Mouse (Mus musculus) CH12.LX (cell line): Measurements from ENCODE around the gene Extl2. TPM values are rescaled to one million over a fixed set of nuclear protein-coding genes. Genes with fewer than 3 reads are reported as not detected.
A peak's percentile ranks its signal among the peaks of the same experiment; 100 is the strongest.

ENCODE experiments used
- DNase-seq: peaks from one replicate; pipeline ENCODE4 v3.0.0-alpha.2; 2013; ENCODE audit errors: extremely low read depth
- H3K27ac ChIP-seq: 2 replicates; pipeline ENCODE4 v1.5.1; 2012; ENCODE audit warnings: low read depth, mild to moderate bottlenecking, control low read depth, moderate library complexity; ENCODE audit not compliant: insufficient read depth
- H3K27me3 ChIP-seq: replicated peaks from 2 replicates; pipeline ENCODE3; 2012; ENCODE audit warnings: inconsistent platforms
- H3K36me3 ChIP-seq, 2 experiments: replicated peaks in 1 of 2; 2 replicates each; pipeline versions ENCODE3 to v1.6.1; 2012; ENCODE audit warnings: inconsistent platforms in 1 of 2, low read length in 1 of 2, mild to moderate bottlenecking in 1 of 2, mixed read lengths in 1 of 2, moderate library complexity in 1 of 2; ENCODE audit not compliant: control insufficient read depth in 1 of 2, insufficient read depth in 1 of 2
- H3K4me1 ChIP-seq, 2 experiments: 2 replicates each; pipeline ENCODE4 v1.6.1; 2012; ENCODE audit warnings: inconsistent platforms in 1 of 2, moderate library complexity in 1 of 2; ENCODE audit not compliant: insufficient read depth in 2 of 2, control insufficient read depth in 1 of 2
- H3K4me2 ChIP-seq: 2 replicates; pipeline ENCODE4 v1.6.1; 2012; ENCODE audit warnings: low read depth, mild to moderate bottlenecking, control low read depth; ENCODE audit not compliant: poor library complexity, insufficient read depth, severe bottlenecking
- H3K4me3 ChIP-seq, 3 experiments: fragments of 150-350 bp in 1 of 3; sonication (generic) in 1 of 3; replicated peaks in 1 of 3; 2 replicates each; pipeline versions ENCODE3 to v1.5.1; 2011 to 2012; ENCODE audit warnings: low read depth in 2 of 3, low read length in 2 of 3, mild to moderate bottlenecking in 2 of 3, moderate library complexity in 2 of 3, control low read depth in 1 of 3, improper control_type of control experiment in 1 of 3, inconsistent platforms in 1 of 3, mixed read lengths in 1 of 3; ENCODE audit not compliant: poor library complexity in 1 of 3
- H3K79me2 ChIP-seq: replicated peaks from 2 replicates; pipeline ENCODE4 v1.6.1; 2012; ENCODE audit warnings: mild to moderate bottlenecking, moderate library complexity; ENCODE audit not compliant: control insufficient read depth, poor library complexity, insufficient read depth, severe bottlenecking; ENCODE audit errors: extremely low read depth
- H3K9ac ChIP-seq: 2 replicates; pipeline ENCODE4 v1.6.1; 2012; ENCODE audit warnings: low read depth, mild to moderate bottlenecking, control low read depth, moderate library complexity; ENCODE audit not compliant: insufficient read depth
- H3K9me3 ChIP-seq: replicated peaks from 2 replicates; pipeline ENCODE3; 2012; ENCODE audit warnings: low read length, inconsistent platforms, mixed read lengths
- CHD1 ChIP-seq: IDR thresholded peaks from 2 replicates; pipeline ENCODE4 v1.6.1; 2012; ENCODE audit warnings: low read depth, low read length, improper control_type of control experiment, inconsistent platforms
- E2F4 ChIP-seq: IDR thresholded peaks from 2 replicates; pipeline ENCODE4 v1.6.1; 2011; ENCODE audit warnings: low read depth, low read length, improper control_type of control experiment; ENCODE audit not compliant: insufficient replicate concordance
- EP300 ChIP-seq: IDR thresholded peaks from 2 replicates; pipeline ENCODE4 v1.6.1; 2011; ENCODE audit warnings: low read length, improper control_type of control experiment
- JUND ChIP-seq: conservative IDR thresholded peaks from 2 replicates; pipeline ENCODE4 v1.6.1; 2011; ENCODE audit warnings: low read depth, low read length, improper control_type of control experiment
- MAZ ChIP-seq: IDR thresholded peaks from 2 replicates; pipeline ENCODE4 v1.6.1; 2012; ENCODE audit warnings: low read depth, mild to moderate bottlenecking, inconsistent platforms, low read length, improper control_type of control experiment, moderate library complexity
- MYC ChIP-seq: IDR thresholded peaks from 2 replicates; pipeline ENCODE4 v1.6.1; 2011; ENCODE audit warnings: low read depth, mild to moderate bottlenecking, improper control_type of control experiment, low read length
- POLR2AphosphoS2 ChIP-seq: IDR thresholded peaks from 2 replicates; pipeline ENCODE4 v1.6.1; 2011; ENCODE audit warnings: low read depth, low read length, improper control_type of control experiment
- RAD21 ChIP-seq: IDR thresholded peaks from 2 replicates; pipeline ENCODE4 v1.6.1; 2011; ENCODE audit warnings: low read depth, mild to moderate bottlenecking, low read length, improper control_type of control experiment, moderate library complexity
- RCOR1 ChIP-seq: conservative IDR thresholded peaks from 2 replicates; pipeline ENCODE4 v1.6.1; 2012; ENCODE audit warnings: low read depth, mild to moderate bottlenecking, inconsistent platforms, low read length, improper control_type of control experiment
- SMC3 ChIP-seq: IDR thresholded peaks from 2 replicates; pipeline ENCODE4 v1.6.1; 2011; ENCODE audit warnings: low read depth, low read length, improper control_type of control experiment
- UBTF ChIP-seq: IDR thresholded peaks from 2 replicates; pipeline ENCODE4 v1.6.1; 2012; ENCODE audit warnings: low read depth, mild to moderate bottlenecking, inconsistent platforms, low read length, improper control_type of control experiment, moderate library complexity
- USF1 ChIP-seq: IDR thresholded peaks from 2 replicates; pipeline ENCODE4 v1.6.1; 2014; ENCODE audit warnings: low read depth, mild to moderate bottlenecking, inconsistent platforms, low read length, improper control_type of control experiment
- ZC3H11A ChIP-seq: IDR thresholded peaks from 2 replicates; pipeline ENCODE4 v1.6.1; 2012; ENCODE audit warnings: low read depth, mild to moderate bottlenecking, inconsistent platforms, low read length, improper control_type of control experiment
- ZNF384 ChIP-seq: IDR thresholded peaks from 2 replicates; pipeline ENCODE4 v1.6.1; 2012; ENCODE audit warnings: low read depth, low read length, improper control_type of control experiment, inconsistent platforms
- dilution Hi-C: fragments of 300-500 bp; cut with MboI; formaldehyde crosslinking; loops from 2 replicates; pipeline ENCODE4 v1.14.3; 2020; ENCODE audit warnings: low sequenced_read_pairs; ENCODE audit not compliant: extremely low pct_unique_long_range_greater_than_20kb, extremely low pct_ligation_motif_present
- in situ Hi-C: fragments of 300-500 bp; cut with MboI; formaldehyde crosslinking; loops from 3 replicates; pipeline ENCODE4 v1.14.3; 2019; ENCODE audit warnings: low sequenced_read_pairs, low pct_ligation_motif_present, low pct_unique_long_range_greater_than_20kb, mixed read lengths
- polyA plus RNA-seq: library from polyadenylated mRNA; unstranded; fragments of >175 nt; gene quantifications from 2 replicates; pipeline ENCODE4 v1.2.1, GENCODE M21; 2012; ENCODE audit warnings: low read depth; ENCODE audit not compliant: insufficient read length
- total RNA-seq, 2 experiments: library from RNA; depleted of rRNA; stranded (reverse); fragments of 300-350 nt in 1 of 2; fragments of >200 nt in 1 of 2; gene quantifications; 2 replicates each; pipeline ENCODE4 v1.2.3; 2012 to 2014

Extl2 gene
- total and polyA plus RNA-seq, 3 experiments: 8.1 to 12.0 (median 11.2) TPM

DNA sequence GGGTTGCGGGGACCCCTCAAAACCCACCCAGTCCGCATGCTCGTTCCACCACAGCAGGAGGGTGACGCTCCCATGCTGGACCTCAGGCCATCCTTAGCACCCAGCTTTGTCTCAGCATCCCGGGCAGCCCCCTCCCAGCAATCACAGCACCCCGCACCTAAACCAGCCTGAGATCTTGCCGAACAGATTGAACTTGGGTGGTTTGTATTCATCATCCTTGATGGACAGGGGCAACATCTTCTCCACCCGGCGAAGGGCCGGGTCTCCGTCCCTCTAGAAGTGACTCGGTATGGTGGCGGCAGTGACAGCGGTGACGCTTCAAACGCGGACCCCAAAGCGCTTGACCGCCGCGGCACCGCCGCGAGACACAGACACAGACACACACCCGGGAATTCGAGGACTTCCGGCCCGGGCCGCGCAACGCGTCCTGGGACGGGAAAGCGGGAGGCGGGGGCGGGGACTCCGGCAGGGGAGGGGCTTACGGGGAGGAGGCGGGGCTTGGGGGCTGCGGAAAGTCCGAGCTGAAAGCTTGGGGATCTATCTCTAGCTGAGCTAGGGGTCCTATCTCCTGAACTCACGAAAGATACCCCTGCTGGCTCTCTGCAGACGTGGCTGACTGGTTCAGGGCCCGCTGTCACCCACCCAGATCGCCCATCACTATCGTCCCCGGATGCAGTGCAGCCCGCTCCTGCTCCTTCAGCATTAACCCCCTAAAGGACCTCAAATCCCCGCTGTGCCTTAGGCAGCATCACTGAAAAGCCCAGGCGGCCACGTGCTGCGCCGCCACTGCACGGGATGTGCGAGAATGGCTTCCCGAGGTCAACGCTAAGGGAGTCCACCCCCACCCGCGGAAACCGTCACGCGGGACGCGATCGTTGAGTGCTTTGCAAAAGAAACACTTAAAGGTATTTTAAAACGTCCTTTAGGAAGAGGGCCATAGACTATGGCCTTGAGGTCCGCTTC lies at the start of gene Extl2, which contains the start of gene Slc30a7 (continued):
- TF ChIP-seq MAZ: peak; percentile 40; the same call in 1 of the 2 replicates

DNA sequence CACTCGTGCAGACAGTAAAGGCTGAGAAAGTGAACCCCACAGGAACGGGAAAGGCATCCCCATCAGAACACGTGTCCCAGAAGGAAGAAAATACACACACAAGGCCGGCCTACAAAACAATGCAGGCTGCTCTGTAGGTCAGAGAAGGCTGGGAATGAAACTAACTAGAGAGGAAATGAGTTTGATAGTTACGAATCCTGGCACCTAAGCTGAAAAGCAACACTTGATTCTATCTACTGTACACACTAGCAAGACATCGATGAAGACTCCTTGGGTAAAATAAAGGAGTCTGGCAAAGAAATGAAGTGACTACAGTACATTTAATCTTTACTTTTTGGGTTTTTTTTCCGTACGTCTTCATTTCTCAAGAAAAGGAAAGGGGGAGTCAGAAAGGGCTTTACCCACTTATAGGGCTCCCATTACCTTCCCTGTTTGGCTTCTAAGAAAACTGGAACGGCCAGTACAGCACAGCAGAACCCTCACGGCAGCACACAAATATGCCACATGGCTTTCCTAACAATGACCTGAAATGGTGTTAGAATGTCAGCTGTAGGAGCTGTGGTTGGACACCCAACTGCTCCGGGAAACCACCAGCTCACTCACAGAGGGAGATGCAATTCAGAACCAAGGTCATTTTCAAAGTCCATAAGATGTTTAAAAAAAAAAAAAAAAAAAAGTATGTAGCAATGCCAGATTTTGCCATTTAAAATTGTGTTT lies 45.8 kb upstream of the Extl2 start:
- H3K27ac ChIP-seq: no peak overlapping the region
- no peaks in the 10 kb centered on the region for H3K79me2 ChIP-seq
- H3K9ac ChIP-seq: no peak overlapping the region
- DNase-seq: no peak
- dilution Hi-C loops: no loop called here
- H3K36me3 ChIP-seq: peaks cover 30 to 67% of the 10 kb centered on the region in 2 experiments
- TF ChIP-seq E2F4: no peak
- TF ChIP-seq ZNF384: 0 out of 2 replicates have a peak, but pooled peaks have one; percentile 6
- TF ChIP-seq, all 38 proteins: peak for 1
- in situ Hi-C loops: no loop called here
- no peak overlapping the region for H3K4me3 ChIP-seq
- no peaks in the 10 kb centered on the region for H3K9me3 ChIP-seq
- no peak overlapping the region for H3K4me2 ChIP-seq
- no peaks in the 10 kb centered on the region for H3K27me3 ChIP-seq
- no peaks in the 10 kb centered on the region for H3K4me1 ChIP-seq

DNA sequence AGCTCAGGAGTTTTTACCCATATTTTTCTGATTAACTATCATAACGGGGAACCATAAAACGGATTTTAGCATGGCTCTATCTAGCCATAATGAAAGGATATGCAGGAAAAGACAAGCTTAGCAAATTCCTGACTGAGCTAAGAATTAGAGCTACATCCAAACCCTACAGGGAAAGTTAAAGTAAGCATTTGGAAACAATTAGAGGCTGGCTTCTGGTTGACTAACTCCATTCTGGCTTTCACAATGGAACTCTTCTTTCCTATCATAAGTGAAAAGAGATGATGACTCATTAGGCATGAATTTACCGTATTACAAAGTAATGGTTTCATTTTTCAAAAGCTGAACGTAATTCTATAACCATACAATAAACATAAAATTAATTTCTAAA lies 45.2 kb upstream of the Extl2 start:
- Histone ChIP-seq H3K79me2 (no peaks in the 10 kb centered on the region), H3K4me1 (no peaks in the 10 kb centered on the region), H3K9ac (no peak overlapping the region), H3K36me3 (peaks cover 32 to 65% of the 10 kb centered on the region in 2 experiments), H3K9me3 (no peaks in the 10 kb centered on the region), H3K4me3 (no peak overlapping the region), H3K4me2 (no peak overlapping the region), H3K27ac (no peak overlapping the region), H3K27me3 (no peaks in the 10 kb centered on the region)
- dilution Hi-C loops (no loop called here), in situ Hi-C loops (no loop called here)
- no peak for DNase-seq
- TF ChIP-seq POLR2AphosphoS2 (no peak), RCOR1 (no peak), MAZ (no peak), JUND (0 out of 2 replicates have a peak, but pooled peaks have one; percentile 23), EP300 (0 out of 2 replicates have a peak, but pooled peaks have one; percentile 39)

DNA sequence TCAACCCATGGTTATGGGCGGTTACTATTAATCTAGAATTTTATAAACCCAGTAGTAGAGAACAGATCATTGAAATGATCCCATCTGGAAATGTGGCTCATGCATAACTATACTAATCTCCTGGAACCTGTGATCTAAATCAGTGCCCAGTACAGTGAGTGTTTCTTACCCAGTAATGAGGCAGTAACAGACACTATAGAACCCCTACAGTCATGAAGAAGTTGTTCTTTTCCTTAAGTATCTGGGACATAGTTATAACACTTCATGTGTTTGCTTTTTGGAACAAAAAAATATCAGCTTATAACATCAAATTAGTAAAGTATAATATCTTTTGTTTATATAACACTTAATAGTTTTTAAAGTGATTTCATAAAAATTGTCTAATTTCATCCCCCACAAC lies 43.7 kb upstream of the Extl2 start:
- Histone ChIP-seq H3K9me3 (no peaks in the 10 kb centered on the region), H3K36me3 (peaks cover 18 to 62% of the 10 kb centered on the region in 2 experiments), H3K79me2 (no peaks in the 10 kb centered on the region), H3K27me3 (no peaks in the 10 kb centered on the region)
- in situ Hi-C loops: no loop called here
- TF ChIP-seq ZC3H11A: no peak
- TF ChIP-seq MYC: no peak
- no peak for TF ChIP-seq USF1
- no peak for TF ChIP-seq CHD1
- no peak for TF ChIP-seq UBTF
- no peak for TF ChIP-seq JUND
- no peak for TF ChIP-seq RAD21
- no peak for TF ChIP-seq SMC3
- TF ChIP-seq, all 38 proteins: peak for 0
- dilution Hi-C loops: no loop called here
- peaks cover 1% of the 10 kb centered on the region in 2 experiments; a peak in 2 of 4 replicates for H3K4me1 ChIP-seq
- DNase-seq: no peak
- H3K4me3 ChIP-seq: no peak overlapping the region
- no peak overlapping the region for H3K9ac ChIP-seq
- no peak overlapping the region for H3K27ac ChIP-seq
- no peak overlapping the region for H3K4me2 ChIP-seq
